Mouse (Mus musculus): ENCODE data around the gene Nup107. TPM values are rescaled to one million over a fixed set of nuclear protein-coding genes. Genes with fewer than 3 reads are reported as not detected.
"Not testable (repeated sequence)": the region's sequence is repeated elsewhere in the genome, so short reads cannot be mapped to it uniquely, and the experiment has no call there.

The Nup107 gene
- polyA plus RNA-seq, 1 experiment from 2014 or later, result 73.3 TPM

DNA sequence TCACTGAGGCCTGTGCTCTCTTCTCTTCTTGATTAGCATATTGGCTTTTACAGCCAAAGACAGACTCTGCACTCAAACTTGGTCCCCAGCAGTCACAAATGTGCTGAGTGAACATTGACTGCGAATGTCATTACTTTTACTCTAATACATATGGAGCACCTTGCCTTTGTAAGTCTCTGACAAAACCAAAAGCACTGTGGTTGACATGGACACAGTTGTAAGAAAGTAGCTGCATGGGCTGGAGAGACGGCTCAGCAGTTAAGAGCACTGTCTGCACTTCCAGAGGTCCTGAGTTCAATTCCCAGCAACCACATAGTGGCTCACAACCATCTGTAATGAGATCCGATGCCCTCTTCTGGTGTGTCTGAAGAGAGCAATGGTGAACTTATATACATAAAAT, 34.2 kb downstream of the Nup107 start:
- H3K4me3 ChIP-seq; H3K9me3 ChIP-seq; H3K4me2 ChIP-seq (replicated peaks); H3K27me3 ChIP-seq; ATAC-seq (ENCODE audit: low FRiP score, low read depth); H3K27ac ChIP-seq (replicated peaks); H3K9ac ChIP-seq (replicated peaks); H3K4me1 ChIP-seq: not testable (repeated sequence)
- 96% methylated on average over 3 of the region's 3 CpGs for WGBS
- peaks cover 92% of the 10 kb centered on the region for H3K36me3 ChIP-seq

DNA sequence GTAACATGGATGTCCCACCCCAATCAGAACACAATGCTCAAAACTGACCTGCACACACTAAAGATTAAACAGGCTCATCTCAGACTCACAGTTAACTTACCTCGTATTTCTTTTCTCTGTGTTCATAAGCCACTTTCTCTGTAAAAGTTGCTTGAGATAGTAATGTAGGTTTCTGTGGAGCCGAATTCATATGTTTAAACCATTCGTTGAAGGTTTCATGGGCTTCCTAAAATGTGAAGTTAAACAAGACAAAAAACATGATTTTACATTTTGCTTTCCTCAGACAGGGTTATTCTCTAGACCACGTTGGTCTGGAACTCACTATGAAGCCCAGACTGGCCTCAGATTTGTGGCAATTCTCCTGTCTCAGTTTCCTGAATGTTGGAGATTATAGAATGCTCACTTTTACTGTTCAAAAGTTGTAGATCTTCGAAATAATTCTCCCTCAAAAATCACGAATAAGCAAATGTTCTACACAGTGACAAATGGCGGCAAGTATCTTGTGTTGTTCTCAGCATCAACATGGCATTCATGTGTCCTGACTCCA, 34.6 kb downstream of the Nup107 start:
- Histone ChIP-seq H3K27ac (replicated peaks) (no peak overlapping the region), H3K27me3 (no peaks in the 10 kb centered on the region), H3K9me3 (no peaks in the 10 kb centered on the region), H3K4me2 (replicated peaks) (no peak overlapping the region), H3K36me3 (peaks cover 88% of the 10 kb centered on the region), H3K9ac (replicated peaks) (no peak overlapping the region), H3K4me3 (no peak overlapping the region), H3K4me1 (no peaks in the 10 kb centered on the region)
- WGBS, result 94% methylated on average over 7 of the region's 7 CpGs
- ATAC-seq (ENCODE audit: low FRiP score, low read depth), result no peak

DNA sequence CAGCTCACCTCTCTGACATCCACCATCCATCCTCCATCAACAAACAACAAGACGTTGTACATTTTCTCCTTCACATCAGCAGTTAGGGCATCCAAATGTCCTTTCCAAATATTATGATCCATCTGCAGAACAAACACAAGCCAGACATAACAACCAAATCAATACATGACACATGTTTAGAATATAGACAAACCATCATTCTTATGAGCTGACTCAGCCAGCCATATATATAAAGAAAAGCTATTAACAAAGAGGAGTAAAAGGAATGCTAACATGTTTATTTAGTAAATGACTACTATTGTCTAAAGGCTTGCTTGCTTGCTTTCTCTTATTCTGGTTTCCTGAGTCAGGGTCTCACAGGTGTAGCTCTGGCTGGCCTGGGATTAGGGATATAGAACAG, 35.2 kb downstream of the Nup107 start:
- no peak overlapping the region for H3K4me3 ChIP-seq
- peaks cover 82% of the 10 kb centered on the region for H3K36me3 ChIP-seq
- H3K9ac ChIP-seq (replicated peaks), result no peak overlapping the region
- ATAC-seq (ENCODE audit: low FRiP score, low read depth), result no peak
- H3K4me1 ChIP-seq, result no peaks in the 10 kb centered on the region
- H3K9me3 ChIP-seq, result no peaks in the 10 kb centered on the region
- H3K27ac ChIP-seq (replicated peaks), result no peak overlapping the region
- no peak overlapping the region for H3K4me2 ChIP-seq (replicated peaks)
- H3K27me3 ChIP-seq, result no peaks in the 10 kb centered on the region
- WGBS, result 95% methylated on average over 1 of the region's 1 CpGs

DNA sequence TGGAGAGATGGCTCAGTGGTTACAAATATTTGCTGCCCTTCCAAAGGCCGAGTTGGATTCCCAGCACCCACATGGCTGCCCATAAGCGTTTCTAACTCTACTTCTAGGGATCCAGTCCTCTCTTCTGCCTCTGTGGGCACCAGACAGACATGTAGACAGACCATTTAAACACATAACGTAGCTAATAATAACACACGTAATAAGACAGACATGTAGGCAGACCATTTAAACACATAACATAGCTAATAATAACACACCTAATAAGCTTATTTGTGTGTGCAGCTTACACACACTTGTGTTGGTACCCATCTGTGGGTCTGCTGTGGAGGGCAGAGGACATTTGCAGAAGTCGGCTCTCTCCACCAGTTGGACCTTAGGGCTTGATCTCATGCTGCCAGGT, 35.7 kb downstream of the Nup107 start:
- Histone ChIP-seq H3K4me3 (no peak overlapping the region), H3K27me3 (no peaks in the 10 kb centered on the region), H3K4me1 (no peaks in the 10 kb centered on the region), H3K27ac (replicated peaks) (no peak overlapping the region), H3K4me2 (replicated peaks) (no peak overlapping the region), H3K9me3 (no peaks in the 10 kb centered on the region), H3K36me3 (peaks cover 81% of the 10 kb centered on the region), H3K9ac (replicated peaks) (no peak overlapping the region)
- no peak for ATAC-seq (ENCODE audit: low FRiP score, low read depth)
- 92% methylated on average over 5 of the region's 5 CpGs for WGBS

DNA sequence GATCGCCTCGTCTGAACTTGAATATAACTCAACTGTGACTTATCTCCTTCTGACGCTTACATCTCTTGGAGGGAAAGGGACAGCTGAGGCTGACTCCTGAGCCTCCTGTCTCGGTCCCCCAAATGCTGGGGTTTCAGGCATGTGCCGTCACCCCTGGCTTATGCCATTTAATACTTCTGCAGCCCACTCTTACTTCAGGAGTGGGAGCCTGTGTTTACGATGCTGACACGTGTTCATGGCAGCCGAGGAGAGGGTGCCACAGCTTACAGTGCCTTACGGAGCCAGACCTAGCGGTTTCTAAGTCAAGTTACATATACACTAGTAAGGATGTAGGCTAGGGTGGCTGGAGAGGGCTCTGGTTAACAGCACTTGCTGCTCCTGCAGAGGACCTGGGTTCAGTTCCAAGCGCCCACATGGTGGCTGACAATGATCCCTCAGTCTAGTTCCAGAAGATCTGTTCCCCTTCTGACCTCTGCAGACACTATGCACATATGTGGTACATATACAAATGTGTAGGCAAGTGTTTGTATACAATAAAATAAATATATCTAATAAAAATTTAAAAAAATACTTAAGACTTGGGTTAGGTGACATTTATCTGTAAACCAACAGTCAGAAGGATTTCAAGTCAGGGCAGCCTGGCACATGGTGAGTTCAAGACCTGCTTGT, 36.6 kb downstream of the Nup107 start:
- Histone ChIP-seq H3K4me1 (no peaks in the 10 kb centered on the region), H3K4me3 (no peak overlapping the region), H3K9me3 (no peaks in the 10 kb centered on the region), H3K9ac (replicated peaks) (no peak overlapping the region), H3K36me3 (peaks cover 81% of the 10 kb centered on the region), H3K27me3 (no peaks in the 10 kb centered on the region), H3K27ac (replicated peaks) (no peak overlapping the region), H3K4me2 (replicated peaks) (no peak overlapping the region)
- WGBS, result 92% methylated on average over 11 of the region's 11 CpGs
- ATAC-seq (ENCODE audit: low FRiP score, low read depth), result no peak

DNA sequence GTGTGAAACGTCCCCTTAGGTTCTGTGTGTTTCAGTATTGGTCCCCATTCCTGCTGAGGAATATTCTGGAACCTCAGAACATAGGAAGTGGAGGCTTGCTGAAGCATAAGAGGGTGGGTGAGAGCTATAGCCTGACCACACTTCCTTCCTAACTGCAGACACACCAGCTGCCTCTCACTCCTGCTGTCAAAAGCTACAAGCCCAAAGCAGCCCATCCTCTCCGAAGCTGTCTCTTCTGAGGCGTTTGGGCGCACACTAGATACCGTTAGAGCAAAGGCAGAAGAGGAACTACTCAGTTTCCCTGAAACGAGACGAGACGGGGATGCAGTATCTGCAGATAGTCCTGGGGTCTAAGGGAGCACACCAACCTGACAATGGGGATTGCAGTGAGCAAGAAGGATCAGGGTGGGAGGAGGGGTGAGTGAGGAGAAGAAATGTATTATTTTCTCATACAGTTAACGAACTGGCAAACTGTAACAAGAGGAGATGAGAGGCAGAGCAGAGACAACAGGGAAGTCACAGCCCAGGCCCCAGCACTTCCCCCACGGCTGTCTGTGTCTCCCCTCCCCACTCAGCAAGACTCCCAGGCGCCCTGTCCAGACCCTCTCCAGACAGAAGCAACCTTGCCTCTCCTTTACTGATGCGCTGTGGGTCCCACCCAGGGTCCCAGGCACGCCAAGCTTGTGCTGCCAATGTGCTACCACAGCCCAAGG, 37.3 kb downstream of the Nup107 start:
- H3K9ac ChIP-seq (replicated peaks), result no peak overlapping the region
- WGBS, result 90% methylated on average over 13 of the region's 13 CpGs
- no peak overlapping the region for H3K4me2 ChIP-seq (replicated peaks)
- no peaks in the 10 kb centered on the region for H3K27me3 ChIP-seq
- H3K27ac ChIP-seq (replicated peaks), result no peak overlapping the region
- H3K4me3 ChIP-seq, result no peak overlapping the region
- ATAC-seq (ENCODE audit: low FRiP score, low read depth), result no peak
- no peaks in the 10 kb centered on the region for H3K9me3 ChIP-seq
- no peaks in the 10 kb centered on the region for H3K4me1 ChIP-seq
- peaks cover 79% of the 10 kb centered on the region for H3K36me3 ChIP-seq

DNA sequence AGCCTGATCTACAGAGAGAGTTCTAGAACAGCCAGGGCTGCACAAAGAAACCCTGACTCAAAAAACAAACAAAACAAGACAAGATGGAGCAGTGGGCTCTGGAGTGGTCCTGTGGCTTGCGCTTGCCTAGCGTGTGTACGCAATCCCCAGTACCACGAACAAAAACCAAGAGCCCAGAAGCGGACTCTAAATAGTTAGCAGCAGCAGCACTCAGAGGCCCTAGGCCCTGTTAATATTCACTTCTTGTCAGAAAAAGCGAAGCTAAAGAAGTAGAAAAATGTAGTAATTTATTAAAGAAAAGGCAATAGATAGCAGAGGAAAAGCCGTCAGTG, 37.9 kb downstream of the Nup107 start:
- 98% methylated on average over 7 of the region's 7 CpGs for WGBS
- H3K27me3 ChIP-seq, result no peaks in the 10 kb centered on the region
- no peak overlapping the region for H3K4me2 ChIP-seq (replicated peaks)
- H3K9ac ChIP-seq (replicated peaks), result no peak overlapping the region
- H3K4me1 ChIP-seq, result no peaks in the 10 kb centered on the region
- no peaks in the 10 kb centered on the region for H3K9me3 ChIP-seq
- peaks cover 79% of the 10 kb centered on the region for H3K36me3 ChIP-seq
- no peak for ATAC-seq (ENCODE audit: low FRiP score, low read depth)
- H3K4me3 ChIP-seq, result no peak overlapping the region
- no peak overlapping the region for H3K27ac ChIP-seq (replicated peaks)

DNA sequence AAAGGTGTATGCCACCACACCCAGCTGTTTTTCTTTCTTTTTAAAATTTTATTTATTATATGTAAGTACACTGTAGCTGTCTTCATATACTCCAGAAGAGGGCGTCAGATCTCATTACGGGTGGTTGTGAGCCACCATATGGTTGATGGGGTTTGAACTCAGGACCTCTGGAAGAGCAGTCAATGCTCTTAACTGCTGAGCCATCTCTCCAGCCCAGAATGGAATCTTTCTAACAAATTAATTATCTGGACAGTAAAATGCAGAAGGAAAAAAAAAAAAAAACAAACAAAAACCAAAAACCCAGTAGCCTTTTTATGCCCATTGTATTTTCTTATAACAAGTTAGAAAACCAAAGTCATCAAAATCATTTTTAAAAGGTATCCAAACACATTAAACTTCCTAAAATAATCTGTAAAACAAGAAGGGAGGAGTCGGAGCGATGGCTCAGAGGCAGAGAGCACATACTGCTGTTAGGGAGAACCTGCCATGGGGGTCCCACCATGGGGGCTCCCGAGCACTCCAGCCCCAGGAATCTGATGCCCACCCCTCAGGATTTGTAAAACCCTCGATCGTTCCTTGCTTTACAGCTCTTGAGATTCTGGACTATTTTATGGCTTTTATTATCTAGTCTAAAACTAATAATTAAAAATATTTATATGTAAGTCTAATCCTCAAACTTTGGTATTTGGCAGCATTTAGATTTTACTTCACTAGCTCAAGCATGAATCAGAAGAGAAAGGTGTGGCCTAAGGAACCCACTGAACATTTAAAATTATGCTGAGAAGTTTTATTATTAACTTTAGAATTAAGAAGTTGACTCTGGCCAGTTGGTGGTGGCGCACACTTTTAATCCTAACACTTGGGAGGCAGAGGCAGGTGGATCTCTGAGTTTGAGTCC, 38.5 kb downstream of the Nup107 start:
- ATAC-seq (ENCODE audit: low FRiP score, low read depth), result no peak
- Histone ChIP-seq H3K4me3 (no peak overlapping the region), H3K4me1 (no peaks in the 10 kb centered on the region), H3K27ac (replicated peaks) (no peak overlapping the region), H3K27me3 (no peaks in the 10 kb centered on the region), H3K9ac (replicated peaks) (no peak overlapping the region), H3K36me3 (peaks cover 78% of the 10 kb centered on the region), H3K9me3 (no peaks in the 10 kb centered on the region), H3K4me2 (replicated peaks) (no peak overlapping the region)
- WGBS, result 95% methylated on average over 8 of the region's 8 CpGs

DNA sequence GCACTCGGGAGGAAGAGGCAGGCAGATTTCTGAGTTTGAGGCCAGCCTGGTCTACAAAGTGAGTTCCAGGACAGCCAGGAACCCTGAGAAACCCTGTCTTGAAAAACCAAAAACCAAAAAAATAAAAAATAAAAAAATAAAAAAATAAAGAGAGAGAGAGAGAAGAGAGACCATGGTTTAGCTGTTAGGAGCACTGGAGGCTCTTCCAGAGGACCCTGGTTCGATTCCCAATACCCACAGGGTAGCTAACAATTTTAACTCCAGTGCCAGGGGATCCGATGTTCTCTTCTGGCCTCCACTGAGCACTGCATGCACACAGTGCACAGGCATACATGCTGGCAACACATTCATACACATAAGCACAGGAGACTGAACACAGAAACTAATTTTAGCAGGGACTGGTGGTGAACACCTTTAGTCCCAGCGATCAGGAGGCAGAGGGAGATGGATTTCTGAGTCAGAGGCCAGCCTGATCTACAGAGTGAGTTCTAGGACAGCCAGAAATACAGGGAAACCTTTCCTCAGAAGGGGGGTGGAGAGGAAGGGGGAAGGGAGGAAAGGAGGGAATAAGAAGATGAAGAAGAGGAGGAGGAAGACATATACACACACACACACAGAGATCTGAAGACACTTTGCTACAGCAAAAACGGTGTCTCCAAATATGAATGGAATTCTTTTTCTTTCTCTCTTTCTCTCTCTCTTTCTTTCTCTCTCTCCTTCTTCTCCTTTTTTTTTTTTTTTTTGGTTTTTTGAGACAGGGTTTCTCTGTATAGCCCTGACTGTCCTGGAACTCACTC, 39.5 kb downstream of the Nup107 start:
- Histone ChIP-seq H3K9me3 (no peaks in the 10 kb centered on the region), H3K36me3 (peaks cover 72% of the 10 kb centered on the region), H3K4me2 (replicated peaks) (no peak overlapping the region), H3K27ac (replicated peaks) (no peak overlapping the region), H3K4me3 (no peak overlapping the region), H3K4me1 (no peaks in the 10 kb centered on the region), H3K9ac (replicated peaks) (no peak overlapping the region), H3K27me3 (no peaks in the 10 kb centered on the region)
- WGBS, result 93% methylated on average over 5 of the region's 5 CpGs
- ATAC-seq (ENCODE audit: low FRiP score, low read depth), result no peak

DNA sequence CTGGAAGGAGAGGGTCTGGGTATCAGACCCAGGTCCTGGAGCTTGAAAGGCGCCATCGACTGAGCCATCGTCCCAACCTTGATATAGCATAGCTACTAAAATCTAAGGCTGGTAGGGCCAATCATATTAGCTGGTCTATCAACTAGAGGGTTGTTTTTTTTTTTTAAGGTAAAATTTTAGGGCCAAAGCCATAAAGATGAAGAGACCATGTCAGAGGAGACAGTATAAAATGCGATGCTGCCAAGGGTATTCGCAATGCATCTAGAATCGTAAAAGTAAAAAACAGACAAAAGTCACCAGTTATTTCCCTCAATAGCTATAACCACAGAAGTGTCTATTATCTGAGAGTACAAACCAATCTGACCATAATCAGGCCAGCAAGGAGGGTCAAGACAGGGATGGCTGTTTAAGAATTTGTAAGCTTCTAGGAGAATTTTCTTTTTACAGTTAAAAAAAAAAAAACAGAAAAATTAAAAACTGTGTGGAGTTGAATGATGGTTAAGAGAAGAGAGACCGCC, 40.1 kb downstream of the Nup107 start:
- ATAC-seq (ENCODE audit: low FRiP score, low read depth), result no peak
- Histone ChIP-seq H3K4me2 (replicated peaks) (no peak overlapping the region), H3K4me3 (no peak overlapping the region), H3K4me1 (no peaks in the 10 kb centered on the region), H3K27me3 (no peaks in the 10 kb centered on the region), H3K27ac (replicated peaks) (no peak overlapping the region), H3K9ac (replicated peaks) (no peak overlapping the region), H3K9me3 (no peaks in the 10 kb centered on the region), H3K36me3 (peaks cover 66% of the 10 kb centered on the region)
- WGBS, result 98% methylated on average over 7 of the region's 7 CpGs

DNA sequence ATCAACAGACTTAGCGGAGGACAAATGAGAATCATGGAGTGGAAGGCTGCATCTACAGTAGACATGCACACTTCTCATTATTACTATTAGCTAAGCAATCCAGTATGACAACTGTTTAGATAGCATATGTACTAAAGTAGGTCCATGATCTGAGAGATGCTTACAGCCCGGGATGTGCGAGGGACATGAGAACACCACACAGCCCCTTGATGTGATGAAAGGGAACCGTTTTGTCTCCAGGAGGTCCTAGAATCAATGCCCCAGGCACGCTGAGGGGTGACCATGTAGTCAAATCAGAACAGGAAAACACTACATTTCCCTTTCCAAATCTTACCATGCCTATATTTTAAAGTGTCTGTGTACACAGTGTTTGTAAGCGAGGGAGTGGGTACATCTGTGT, 40.8 kb downstream of the Nup107 start:
- H3K36me3 ChIP-seq, result peaks cover 59% of the 10 kb centered on the region

More for the DNA sequence above, 40.8 kb downstream of the Nup107 start:
- 94% methylated on average over 6 of the region's 6 CpGs for WGBS
- Histone ChIP-seq H3K9me3 (no peaks in the 10 kb centered on the region), H3K4me3 (no peak overlapping the region), H3K27me3 (no peaks in the 10 kb centered on the region), H3K9ac (replicated peaks) (no peak overlapping the region), H3K4me2 (replicated peaks) (no peak overlapping the region), H3K4me1 (no peaks in the 10 kb centered on the region), H3K27ac (replicated peaks) (no peak overlapping the region)
- no peak for ATAC-seq (ENCODE audit: low FRiP score, low read depth)

Measured in midbrain, embryonic 12.5 days (tissue).